In genomic region chr6:87547431-87547830, GRCm38 (mm10) we compare ENCODE assay signal across 24 mouse cellular contexts. TPM values are rescaled to one million over a fixed set of nuclear protein-coding genes. Genes with fewer than 3 reads are reported as not detected.
DNase-seq lines count a peak whose midpoint lies in the region; ATAC-seq and TF ChIP-seq lines count a peak whose summit lies in the region.
"Had no signal": no experiment of that assay in that cellular context is flagged by ENCODE, and none has a peak within 500 bp of the region (broad histone marks: within the 10 kb centered on the region; RNA-seq: fewer than 3 reads in every experiment).

No protein-coding gene starts in this region.

- H3K36me3 ChIP-seq in spleen, adult 2 months (ENCODE audit: control insufficient read depth, insufficient read depth, low read length), result no peaks in the 10 kb centered on the region
- no peaks in the 10 kb centered on the region for H3K36me3 ChIP-seq in hindbrain, postnatal 0 days (ENCODE audit: insufficient read depth, low read length)
- H3K36me3 ChIP-seq: embryonic facial prominence, embryonic 15.5 days; heart, embryonic 15.5 days; intestine, embryonic 15.5 days; neural tube, embryonic 15.5 days had no signal

- no peak for DNase-seq in spleen, adult 2 months (ENCODE audit: low read depth in 1 of 2, low spot score in 2 of 2)
- DNase-seq in spleen, postnatal 14 days (ENCODE audit: low spot score in 2 of 2), result no peak
- DNase-seq in ZHBTc4 (ENCODE audit: low read depth, low spot score), result peak; percentile 28
- DNase-seq in hindbrain, postnatal 0 days (ENCODE audit: low spot score), result no peak
- no peak for DNase-seq in Muller cell, postnatal 12 days (ENCODE audit: inconsistent ontology term)
- DNase-seq in testis, postnatal 14 days (ENCODE audit: low spot score), result no peak
- DNase-seq: adrenal gland, adult 8-10 months; cerebellum, adult 18-20 months; cerebellum, postnatal 25 days; forebrain, postnatal 0 days; gastrocnemius, postnatal 14 days; heart, postnatal 36 days; kidney, adult 8-10 months; kidney, postnatal 14 days; layer of hippocampus, postnatal 36 days; lung, postnatal 4 days had no signal

- 44% methylated on average over 4 of the region's 4 CpGs for WGBS in spleen, adult 2 months
- 87% methylated on average over 4 of the region's 4 CpGs for WGBS in hindbrain, postnatal 0 days

- H3K4me3 ChIP-seq in spleen, adult 2 months (ENCODE audit: extremely low read depth, insufficient read depth, insufficient read length), result no peak overlapping the region
- no peak overlapping the region for H3K4me3 ChIP-seq in hindbrain, postnatal 0 days (ENCODE audit: low read length)
- H3K4me3 ChIP-seq: embryonic facial prominence, embryonic 15.5 days; heart, embryonic 15.5 days; intestine, embryonic 15.5 days; layer of hippocampus, adult 2 months; neural tube, embryonic 15.5 days had no signal

- peaks cover 23% of the 10 kb centered on the region for H3K4me1 ChIP-seq in spleen, adult 2 months (ENCODE audit: control insufficient read depth, insufficient read depth, insufficient read length)
- H3K4me1 ChIP-seq in hindbrain, postnatal 0 days (ENCODE audit: insufficient read depth, low read length), result no peaks in the 10 kb centered on the region
- H3K4me1 ChIP-seq: embryonic facial prominence, embryonic 15.5 days; heart, embryonic 15.5 days; intestine, embryonic 15.5 days; neural tube, embryonic 15.5 days had no signal

- TF ChIP-seq CTCF in spleen, adult 2 months (IDR thresholded peaks at IDR 0.05; ENCODE audit: extremely low read depth, insufficient read depth, insufficient read length, insufficient replicate concordance), result no peak
- TF ChIP-seq CTCF in hindbrain, postnatal 0 days (IDR thresholded peaks at IDR 0.05; ENCODE audit: low read depth), result no peak

- H3K4me2 ChIP-seq in hindbrain, postnatal 0 days (ENCODE audit: low read depth, low read length), result no peak overlapping the region
- H3K4me2 ChIP-seq: embryonic facial prominence, embryonic 15.5 days; heart, embryonic 15.5 days; hindbrain, embryonic 14.5 days; intestine, embryonic 15.5 days; midbrain, embryonic 11.5 days; neural tube, embryonic 15.5 days had no signal

- H3K27ac ChIP-seq in spleen, adult 2 months (ENCODE audit: insufficient read depth, low read length), result peak overlapping the region; percentile 46; the same call in 1 of the 2 replicates
- no peak overlapping the region for H3K27ac ChIP-seq in hindbrain, postnatal 0 days
- H3K27ac ChIP-seq: embryonic facial prominence, embryonic 15.5 days; heart, embryonic 15.5 days; hindbrain, embryonic 14.5 days; intestine, embryonic 15.5 days; layer of hippocampus, adult 2 months; neural tube, embryonic 15.5 days had no signal

- no peak overlapping the region for H3K9ac ChIP-seq in hindbrain, postnatal 0 days (replicated peaks; ENCODE audit: low read length)
- H3K9ac ChIP-seq: embryonic facial prominence, embryonic 15.5 days; forebrain, postnatal 0 days; heart, embryonic 15.5 days; hindbrain, embryonic 14.5 days; intestine, embryonic 15.5 days; neural tube, embryonic 15.5 days had no signal

- H3K9me3 ChIP-seq in hindbrain, postnatal 0 days (ENCODE audit: low read length), result 0 out of 2 replicates have a peak, but pooled peaks cover 7% of the 10 kb centered on the region
- H3K9me3 ChIP-seq: intestine, embryonic 15.5 days; neural tube, embryonic 15.5 days had no signal

- TF ChIP-seq POLR2A in spleen, adult 2 months (IDR thresholded peaks at IDR 0.05; ENCODE audit: low read depth, low read length), result no peak

- H3K27me3 ChIP-seq in spleen, adult 2 months (ENCODE audit: control insufficient read depth, insufficient read depth, low read length), result no peaks in the 10 kb centered on the region
- no peaks in the 10 kb centered on the region for H3K27me3 ChIP-seq in hindbrain, postnatal 0 days (ENCODE audit: insufficient read depth, low read length)
- H3K27me3 ChIP-seq: embryonic facial prominence, embryonic 15.5 days; heart, embryonic 15.5 days; intestine, embryonic 15.5 days; neural tube, embryonic 15.5 days had no signal

- ATAC-seq in inflammation-experienced regulatory T-cells, adult 6 months, result peak; percentile 57
- ATAC-seq in hindbrain, postnatal 0 days, result no peak
- ATAC-seq: forebrain, postnatal 0 days; intestine, embryonic 15.5 days had no signal

RNA-seq across cellular contexts. Expression of gene Arhgap25, which starts 14.4 kb away (rescaled TPM):
- polyA plus RNA-seq in spleen, adult 2 months (2012; rRNA removed), result 17.3 and 18.0 TPM in 2 replicates
- polyA plus RNA-seq in inflammation-experienced regulatory T-cells, adult 6 months (2017; shearing (Covaris generic)), result 100 to 1,000 TPM in 2 of 3 experiments, 10 to 100 TPM in 1; 77.8 to 111 (median 105) TPM
- 1.3 and 1.9 TPM in 2 replicates for total RNA-seq in hindbrain, postnatal 0 days (2014; rRNA removed)
- 1.8 and 1.9 TPM in 2 replicates for polyA plus RNA-seq in hindbrain, postnatal 0 days (2015; fragmentation: Nextera tagmentation; extraction: Ambion mirVana)

RNA-seq across cellular contexts. Expression of gene Prokr1, which starts 43.1 kb away (rescaled TPM):
- 0.74 and 1.4 TPM in 2 replicates for polyA plus RNA-seq in spleen, adult 2 months (2012; rRNA removed)
- not detected for polyA plus RNA-seq in inflammation-experienced regulatory T-cells, adult 6 months (2017; shearing (Covaris generic))
- total RNA-seq in hindbrain, postnatal 0 days (2014; rRNA removed), result 3.6 and 4.5 TPM in 2 replicates
- polyA plus RNA-seq in hindbrain, postnatal 0 days (2015; fragmentation: Nextera tagmentation; extraction: Ambion mirVana), result 0.89 and 1.0 TPM in 2 replicates
